Mouse (Mus musculus) activated CD4-positive, CD25-positive, alpha-beta regulatory T cell, adult 9 weeks (primary cell): ENCODE results near the gene Tec. TPM values are rescaled to one million over a fixed set of nuclear protein-coding genes. Genes with fewer than 3 reads are reported as not detected.

Source experiments
- polyA plus RNA-seq: library from polyadenylated mRNA; unstranded; fragments of 100-300 nt; shearing (Covaris generic); gene quantifications from one replicate; pipeline ENCODE4 v1.2.1, GENCODE M21; 2017

Gene Tec
- polyA plus RNA-seq = 13.1 TPM

GRCm38 (mm10) chr5:72868091-72868875 is at the start of gene Tec:
Gene Tec, minus strand, starts transcription at chr5:72868483.

GRCm38 (mm10) chr5:72913648-72914557 is 45.6 kb upstream of the Tec start, which contains the start of gene Slain2:
Gene Slain2, plus strand, starts transcription at chr5:72914304.

GRCm38 (mm10) chr5:72752585-72752984 is 115.7 kb downstream of the Tec start, which contains the start of gene Txk:
Gene Txk, minus strand, starts transcription at chr5:72752777.

Other genes starting within 250 kb of the Tec start
- gene Cnga1, start 224.2 kb downstream of the Tec start, polyA plus RNA-seq = 3.4 TPM
- 24.2 TPM for gene Nipal1, start 220.7 kb downstream of the Tec start, polyA plus RNA-seq
- 60.6 TPM for gene Txk, start 115.7 kb downstream of the Tec start, polyA plus RNA-seq
- gene Slain2, start 45.8 kb upstream of the Tec start, polyA plus RNA-seq = 8.0 TPM
- gene Gm10135, start 106.2 kb upstream of the Tec start, polyA plus RNA-seq = not detected
- gene Slc10a4, start 138.4 kb upstream of the Tec start, polyA plus RNA-seq = not detected